Mouse (Mus musculus): ENCODE measurements around the gene Ccdc28a. TPM values are rescaled to one million over a fixed set of nuclear protein-coding genes. Genes with fewer than 3 reads are reported as not detected.

The Ccdc28a gene
- polyA plus RNA-seq, 1 experiment = 3.1 TPM

GRCm38 (mm10) chr10:18177304-18177703, 57.5 kb downstream of the Ccdc28a start:
- TF ChIP-seq CTCF (IDR thresholded peaks at IDR 0.05; ENCODE audit: control insufficient read depth, insufficient read depth, insufficient read length) (no peak), MAX (IDR thresholded peaks at IDR 0.05) (no peak), FOSL1 (IDR thresholded peaks at IDR 0.05; ENCODE audit: insufficient read depth, low read length, poor library complexity, severe bottlenecking) (no peak), MYOD1 (IDR thresholded peaks at IDR 0.05; ENCODE audit: control insufficient read depth, insufficient read length, low read depth) (no peak), CEBPB (IDR thresholded peaks at IDR 0.05; ENCODE audit: low read depth) (no peak)
- Histone ChIP-seq H3K79me3 (ENCODE audit: low read depth) (no peaks in the 10 kb centered on the region), H3K36me3 (ENCODE audit: control insufficient read depth, insufficient read depth) (no peaks in the 10 kb centered on the region), H3K79me2 (ENCODE audit: control insufficient read depth, insufficient read depth) (no peaks in the 10 kb centered on the region), H3K27me3 (ENCODE audit: control insufficient read depth, insufficient read depth, insufficient read length) (no peaks in the 10 kb centered on the region), H3ac (ENCODE audit: control insufficient read depth, insufficient read length, low read depth) (no peak overlapping the region), H3K4me3 (ENCODE audit: insufficient read depth, poor library complexity, severe bottlenecking) (no peak overlapping the region)

- H3K4me3 ChIP-seq (ENCODE audit: insufficient read depth, poor library complexity, severe bottlenecking) = no peak overlapping the region
- H3ac ChIP-seq (ENCODE audit: control insufficient read depth, insufficient read length, low read depth) = no peak overlapping the region
Observed at GRCm38 (mm10) chr10:18176722-18177121, 58.1 kb downstream of the Ccdc28a start.

GRCm38 (mm10) chr10:18175087-18175486, 59.7 kb downstream of the Ccdc28a start:
- H3K4me3 ChIP-seq (ENCODE audit: insufficient read depth, poor library complexity, severe bottlenecking) = no peak overlapping the region
- H3K36me3 ChIP-seq (ENCODE audit: control insufficient read depth, insufficient read depth) = no peaks in the 10 kb centered on the region
- no peaks in the 10 kb centered on the region for H3K27me3 ChIP-seq (ENCODE audit: control insufficient read depth, insufficient read depth, insufficient read length)
- no peaks in the 10 kb centered on the region for H3K79me2 ChIP-seq (ENCODE audit: control insufficient read depth, insufficient read depth)
- H3K79me3 ChIP-seq (ENCODE audit: low read depth) = no peaks in the 10 kb centered on the region
- H3ac ChIP-seq (ENCODE audit: control insufficient read depth, insufficient read length, low read depth) = no peak overlapping the region
- TF ChIP-seq MAX (IDR thresholded peaks at IDR 0.05) = no peak
- no peak for TF ChIP-seq MYOD1 (IDR thresholded peaks at IDR 0.05; ENCODE audit: control insufficient read depth, insufficient read length, low read depth)
- no peak for TF ChIP-seq USF1 (IDR thresholded peaks at IDR 0.05; ENCODE audit: low read depth)
- TF ChIP-seq CTCF (IDR thresholded peaks at IDR 0.05; ENCODE audit: control insufficient read depth, insufficient read depth, insufficient read length) = no peak
- TF ChIP-seq FOSL1 (IDR thresholded peaks at IDR 0.05; ENCODE audit: insufficient read depth, low read length, poor library complexity, severe bottlenecking) = no peak
- TF ChIP-seq CEBPB (IDR thresholded peaks at IDR 0.05; ENCODE audit: low read depth) = no peak

More at GRCm38 (mm10) chr10:18176722-18177121, 58.1 kb downstream of the Ccdc28a start:
- no peaks in the 10 kb centered on the region for H3K79me2 ChIP-seq (ENCODE audit: control insufficient read depth, insufficient read depth)
- no peak for TF ChIP-seq MAX (IDR thresholded peaks at IDR 0.05)
- TF ChIP-seq USF1 (IDR thresholded peaks at IDR 0.05; ENCODE audit: low read depth) = no peak
- TF ChIP-seq CEBPB (IDR thresholded peaks at IDR 0.05; ENCODE audit: low read depth) = no peak
- TF ChIP-seq MYOD1 (IDR thresholded peaks at IDR 0.05; ENCODE audit: control insufficient read depth, insufficient read length, low read depth) = no peak
- no peak for TF ChIP-seq CTCF (IDR thresholded peaks at IDR 0.05; ENCODE audit: control insufficient read depth, insufficient read depth, insufficient read length)
- TF ChIP-seq FOSL1 (IDR thresholded peaks at IDR 0.05; ENCODE audit: insufficient read depth, low read length, poor library complexity, severe bottlenecking) = no peak
- TF ChIP-seq MYOG (IDR thresholded peaks at IDR 0.05; ENCODE audit: control insufficient read depth, extremely low read depth, insufficient read length) = no peak
- H3K79me3 ChIP-seq (ENCODE audit: low read depth) = no peaks in the 10 kb centered on the region
- no peaks in the 10 kb centered on the region for H3K36me3 ChIP-seq (ENCODE audit: control insufficient read depth, insufficient read depth)
- H3K27me3 ChIP-seq (ENCODE audit: control insufficient read depth, insufficient read depth, insufficient read length) = no peaks in the 10 kb centered on the region

Other genes with a start within 250 kb of the Ccdc28a start
- 155 TPM for gene Abracl, start 211.7 kb downstream of the Ccdc28a start, polyA plus RNA-seq (2012; fragmentation: generic; extraction: Trizol)
- gene Reps1, start 179.1 kb downstream of the Ccdc28a start, polyA plus RNA-seq (2012; fragmentation: generic; extraction: Trizol) = 28.9 TPM
- gene Ect2l, start 24.1 kb downstream of the Ccdc28a start, polyA plus RNA-seq (2012; fragmentation: generic; extraction: Trizol) = 0.06 TPM
- 3.0 TPM for gene Nhsl1, start 84.0 kb upstream of the Ccdc28a start, polyA plus RNA-seq (2012; fragmentation: generic; extraction: Trizol)